Mouse (Mus musculus): ENCODE measurements around the gene Zbtb1. TPM values are rescaled to one million over a fixed set of nuclear protein-coding genes. Genes with fewer than 3 reads are reported as not detected.

Zbtb1 gene
- total and polyA plus RNA-seq, 2 experiments from 2014 or later, result 2.0 to 3.5 TPM

GRCm38 (mm10) chr12:76377059-76377458, 7.0 kb downstream of the Zbtb1 start:
- Histone ChIP-seq H3K9me3 (ENCODE audit: low read length) (no peaks in the 10 kb centered on the region), H3K36me3 (ENCODE audit: insufficient read depth) (no peaks in the 10 kb centered on the region)
- 93% methylated on average over 6 of the region's 6 CpGs for WGBS

DNA sequence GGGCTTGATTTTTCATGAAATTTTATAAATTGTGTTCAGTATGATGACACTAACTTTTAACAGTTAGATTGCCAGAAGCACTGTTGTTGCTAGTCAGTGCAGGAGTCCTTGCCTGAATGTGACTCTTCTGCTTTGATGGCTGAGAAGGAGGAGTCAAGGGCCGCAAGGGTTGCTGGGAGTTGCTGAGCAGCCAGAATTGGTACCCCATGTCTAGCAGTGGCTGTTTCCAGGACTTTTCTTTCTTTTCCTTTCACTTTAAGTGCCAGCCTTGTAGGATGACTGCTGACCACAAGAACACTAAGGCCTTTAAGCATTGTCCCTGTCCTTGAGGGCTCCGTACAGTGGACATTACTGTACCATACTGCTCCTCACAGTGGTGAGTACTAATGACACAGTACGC, 7.7 kb downstream of the Zbtb1 start:
- DNase-seq, result no peak
- Histone ChIP-seq H3K27ac (ENCODE audit: low read depth, low read length) (no peak overlapping the region), H3K4me2 (ENCODE audit: low read depth) (no peak overlapping the region), H3K4me3 (ENCODE audit: low read depth, low read length) (no peak overlapping the region), H3K4me1 (ENCODE audit: insufficient read depth) (no peaks in the 10 kb centered on the region), H3K27me3 (ENCODE audit: insufficient read depth, low read length) (no peaks in the 10 kb centered on the region), H3K9ac (no peak overlapping the region), H3K36me3 (ENCODE audit: insufficient read depth) (no peaks in the 10 kb centered on the region), H3K9me3 (ENCODE audit: low read length) (no peaks in the 10 kb centered on the region)
- 91% methylated on average over 3 of the region's 3 CpGs for WGBS
- no peak for ATAC-seq
- no peak for TF ChIP-seq CTCF (IDR thresholded peaks at IDR 0.05; ENCODE audit: low read depth)

More at GRCm38 (mm10) chr12:76377059-76377458, 7.0 kb downstream of the Zbtb1 start:
- TF ChIP-seq CTCF (IDR thresholded peaks at IDR 0.05; ENCODE audit: low read depth), result no peak
- Histone ChIP-seq H3K4me3 (ENCODE audit: low read depth, low read length) (no peak overlapping the region), H3K4me2 (ENCODE audit: low read depth) (no peak overlapping the region), H3K27ac (ENCODE audit: low read depth, low read length) (no peak overlapping the region), H3K4me1 (ENCODE audit: insufficient read depth) (no peaks in the 10 kb centered on the region), H3K9ac (no peak overlapping the region), H3K27me3 (ENCODE audit: insufficient read depth, low read length) (no peaks in the 10 kb centered on the region)
- DNase-seq, result no peak
- no peak for ATAC-seq

- no peak overlapping the region for H3K4me2 ChIP-seq (ENCODE audit: low read depth)
- WGBS, result 91% methylated on average over 5 of the region's 5 CpGs
- H3K9ac ChIP-seq, result no peak overlapping the region
- H3K4me3 ChIP-seq (ENCODE audit: low read depth, low read length), result no peak overlapping the region
- H3K27ac ChIP-seq (ENCODE audit: low read depth, low read length), result no peak overlapping the region
- H3K27me3 ChIP-seq (ENCODE audit: insufficient read depth, low read length), result no peaks in the 10 kb centered on the region
- no peaks in the 10 kb centered on the region for H3K9me3 ChIP-seq (ENCODE audit: low read length)
- H3K4me1 ChIP-seq (ENCODE audit: insufficient read depth), result no peaks in the 10 kb centered on the region
- no peaks in the 10 kb centered on the region for H3K36me3 ChIP-seq (ENCODE audit: insufficient read depth)
- ATAC-seq (no peak), DNase-seq (no peak)
- no peak for TF ChIP-seq CTCF (IDR thresholded peaks at IDR 0.05; ENCODE audit: low read depth)
Measured at GRCm38 (mm10) chr12:76378556-76378955, 8.5 kb downstream of the Zbtb1 start.

DNA sequence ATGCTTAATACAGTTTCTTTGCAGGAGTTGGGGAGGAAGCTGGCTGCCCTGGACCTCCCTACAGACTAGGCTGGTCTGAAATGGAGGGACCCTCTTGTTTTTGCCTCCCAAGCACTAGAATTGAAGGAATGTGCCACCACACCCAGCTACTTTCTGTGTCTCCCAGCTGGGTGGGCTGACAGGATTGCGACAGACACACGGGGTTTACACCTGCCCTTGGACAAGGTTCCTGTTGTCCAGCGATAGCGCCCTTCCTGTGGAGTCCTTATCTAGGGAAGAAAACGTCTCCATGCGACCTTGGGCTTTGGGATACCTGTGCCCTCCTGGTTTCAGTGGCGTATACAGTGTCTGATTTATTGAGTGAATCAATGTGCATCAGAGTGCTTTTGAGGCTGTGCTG, 10.1 kb downstream of the Zbtb1 start:
- no peak overlapping the region for H3K4me3 ChIP-seq (ENCODE audit: low read depth, low read length)

DNA sequence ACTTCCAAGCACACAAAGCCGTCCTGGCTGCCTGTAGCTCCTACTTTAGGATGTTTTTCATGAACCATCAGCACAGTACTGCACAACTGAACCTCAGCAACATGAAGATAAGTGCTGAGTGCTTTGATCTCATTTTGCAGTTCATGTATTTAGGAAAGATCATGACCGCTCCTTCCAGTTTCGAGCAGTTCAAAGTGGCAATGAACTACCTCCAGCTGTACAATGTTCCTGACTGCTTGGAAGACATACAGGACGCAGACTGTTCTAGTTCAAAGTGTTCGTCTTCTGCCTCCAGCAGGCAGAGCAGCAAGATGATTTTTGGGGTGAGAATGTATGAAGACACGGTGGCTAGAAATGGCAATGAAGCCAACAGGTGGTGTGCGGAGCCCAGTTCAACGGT, 15.3 kb downstream of the Zbtb1 start:
- 92% methylated on average over 8 of the region's 8 CpGs for WGBS
- Histone ChIP-seq H3K4me3 (ENCODE audit: low read depth, low read length) (no peak overlapping the region), H3K9me3 (ENCODE audit: low read length) (no peaks in the 10 kb centered on the region), H3K27me3 (ENCODE audit: insufficient read depth, low read length) (no peaks in the 10 kb centered on the region), H3K4me2 (ENCODE audit: low read depth) (no peak overlapping the region), H3K9ac (no peak overlapping the region), H3K36me3 (ENCODE audit: insufficient read depth) (0 out of 2 replicates have a peak, but pooled peaks cover 3% of the 10 kb centered on the region), H3K27ac (ENCODE audit: low read depth, low read length) (no peak overlapping the region), H3K4me1 (ENCODE audit: insufficient read depth) (no peaks in the 10 kb centered on the region)
- DNase-seq, result no peak
- TF ChIP-seq CTCF (IDR thresholded peaks at IDR 0.05; ENCODE audit: low read depth), result no peak
- ATAC-seq, result no peak

More for the DNA sequence above, 10.1 kb downstream of the Zbtb1 start:
- H3K9me3 ChIP-seq (ENCODE audit: low read length), result no peaks in the 10 kb centered on the region
- no peaks in the 10 kb centered on the region for H3K36me3 ChIP-seq (ENCODE audit: insufficient read depth)
- TF ChIP-seq CTCF (IDR thresholded peaks at IDR 0.05; ENCODE audit: low read depth), result no peak
- WGBS, result 90% methylated on average over 7 of the region's 7 CpGs
- H3K4me2 ChIP-seq (ENCODE audit: low read depth), result no peak overlapping the region
- ATAC-seq, result no peak
- no peaks in the 10 kb centered on the region for H3K4me1 ChIP-seq (ENCODE audit: insufficient read depth)
- no peaks in the 10 kb centered on the region for H3K27me3 ChIP-seq (ENCODE audit: insufficient read depth, low read length)
- no peak for DNase-seq
- no peak overlapping the region for H3K27ac ChIP-seq (ENCODE audit: low read depth, low read length)
- no peak overlapping the region for H3K9ac ChIP-seq

DNA sequence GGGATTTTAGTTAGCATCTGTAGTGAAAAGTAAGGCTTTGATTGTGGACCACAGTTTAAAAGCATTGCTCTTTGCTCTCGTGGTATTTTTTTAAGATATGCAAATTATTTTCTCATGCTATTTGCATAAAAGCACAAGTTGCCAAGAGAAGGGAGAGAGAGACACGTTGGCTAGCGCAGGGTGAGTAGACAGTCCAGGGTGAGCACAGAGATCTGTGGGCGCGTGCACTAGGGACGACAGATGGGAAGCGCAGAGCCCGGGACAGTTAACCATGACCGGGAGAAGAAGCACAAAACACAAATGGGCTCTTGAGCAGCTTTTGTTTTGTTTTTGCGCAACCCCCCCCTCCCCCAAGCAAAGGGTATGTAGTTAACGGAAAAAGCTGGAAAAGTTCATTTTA, 18.7 kb downstream of the Zbtb1 start:
- DNase-seq, result no peak
- no peak overlapping the region for H3K4me2 ChIP-seq (ENCODE audit: low read depth)
- no peak for TF ChIP-seq CTCF (IDR thresholded peaks at IDR 0.05; ENCODE audit: low read depth)

GRCm38 (mm10) chr12:76391595-76392271, 21.7 kb downstream of the Zbtb1 start:
- DNase-seq (no peak), ATAC-seq (no peak)
- no peaks in the 10 kb centered on the region for H3K27me3 ChIP-seq (ENCODE audit: insufficient read depth, low read length)
- no peak overlapping the region for H3K27ac ChIP-seq (ENCODE audit: low read depth, low read length)
- no peaks in the 10 kb centered on the region for H3K9me3 ChIP-seq (ENCODE audit: low read length)
- 78% methylated on average over 3 of the region's 3 CpGs for WGBS
- H3K4me2 ChIP-seq (ENCODE audit: low read depth), result no peak overlapping the region
- no peak overlapping the region for H3K4me3 ChIP-seq (ENCODE audit: low read depth, low read length)
- H3K36me3 ChIP-seq (ENCODE audit: insufficient read depth), result no peaks in the 10 kb centered on the region
- TF ChIP-seq CTCF (IDR thresholded peaks at IDR 0.05; ENCODE audit: low read depth), result no peak
- H3K4me1 ChIP-seq (ENCODE audit: insufficient read depth), result no peaks in the 10 kb centered on the region
- H3K9ac ChIP-seq, result no peak overlapping the region

More for the DNA sequence above, 18.7 kb downstream of the Zbtb1 start:
- H3K27me3 ChIP-seq (ENCODE audit: insufficient read depth, low read length), result no peaks in the 10 kb centered on the region
- 0 out of 2 replicates have a peak, but pooled peaks cover 3% of the 10 kb centered on the region for H3K36me3 ChIP-seq (ENCODE audit: insufficient read depth)
- H3K9me3 ChIP-seq (ENCODE audit: low read length), result no peaks in the 10 kb centered on the region
- peak; percentile 42; the same call in 1 of the 2 replicates for ATAC-seq
- H3K27ac ChIP-seq (ENCODE audit: low read depth, low read length), result no peak overlapping the region
- 48% methylated on average over 11 of the region's 11 CpGs for WGBS
- no peak overlapping the region for H3K4me3 ChIP-seq (ENCODE audit: low read depth, low read length)
- no peaks in the 10 kb centered on the region for H3K4me1 ChIP-seq (ENCODE audit: insufficient read depth)
- H3K9ac ChIP-seq, result no peak overlapping the region

All from forebrain, postnatal 0 days (tissue).